Mouse (Mus musculus) kidney, postnatal 25 days (tissue): ENCODE results near the gene Txlnb.
"Not testable (repeated sequence)": the region's sequence is repeated elsewhere in the genome, so short reads cannot be mapped to it uniquely, and the experiment has no call there.

Experiments
- DNase-seq, 2 experiments: peaks; one replicate each; pipeline ENCODE4 v3.0.0; 2021; ENCODE audit warnings: mixed read lengths in 2 of 2

Gene Txlnb

GRCm38 (mm10) chr10:17795767-17796631 lies at the start of gene Txlnb:
Gene Txlnb, plus strand, starts transcription at chr10:17796226.
- peak; percentile 61 to 72 for DNase-seq

DNA sequence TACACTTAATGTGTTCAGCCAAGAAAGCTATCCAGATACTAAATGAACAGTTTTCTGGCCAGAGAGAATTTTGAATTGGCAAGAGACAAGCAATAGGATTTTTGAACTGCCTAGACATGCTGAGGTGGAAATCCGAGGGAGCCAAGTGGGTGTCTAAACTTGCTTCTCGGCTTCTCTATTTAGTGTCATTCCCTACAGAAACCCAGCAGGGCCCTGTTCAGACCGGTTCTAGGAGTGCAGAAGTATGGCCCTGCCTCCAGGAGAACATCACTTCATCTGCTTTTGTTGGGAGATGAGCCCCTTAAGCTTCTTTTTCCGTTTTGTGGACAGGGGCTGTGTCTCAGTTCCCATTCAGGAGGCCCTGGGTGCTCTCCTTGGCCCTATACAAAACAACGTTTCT lies 43.5 kb upstream of the Txlnb start:
- no peak for DNase-seq

GRCm38 (mm10) chr10:17759772-17760171 lies 36.3 kb upstream of the Txlnb start:
- DNase-seq: no peak

DNA sequence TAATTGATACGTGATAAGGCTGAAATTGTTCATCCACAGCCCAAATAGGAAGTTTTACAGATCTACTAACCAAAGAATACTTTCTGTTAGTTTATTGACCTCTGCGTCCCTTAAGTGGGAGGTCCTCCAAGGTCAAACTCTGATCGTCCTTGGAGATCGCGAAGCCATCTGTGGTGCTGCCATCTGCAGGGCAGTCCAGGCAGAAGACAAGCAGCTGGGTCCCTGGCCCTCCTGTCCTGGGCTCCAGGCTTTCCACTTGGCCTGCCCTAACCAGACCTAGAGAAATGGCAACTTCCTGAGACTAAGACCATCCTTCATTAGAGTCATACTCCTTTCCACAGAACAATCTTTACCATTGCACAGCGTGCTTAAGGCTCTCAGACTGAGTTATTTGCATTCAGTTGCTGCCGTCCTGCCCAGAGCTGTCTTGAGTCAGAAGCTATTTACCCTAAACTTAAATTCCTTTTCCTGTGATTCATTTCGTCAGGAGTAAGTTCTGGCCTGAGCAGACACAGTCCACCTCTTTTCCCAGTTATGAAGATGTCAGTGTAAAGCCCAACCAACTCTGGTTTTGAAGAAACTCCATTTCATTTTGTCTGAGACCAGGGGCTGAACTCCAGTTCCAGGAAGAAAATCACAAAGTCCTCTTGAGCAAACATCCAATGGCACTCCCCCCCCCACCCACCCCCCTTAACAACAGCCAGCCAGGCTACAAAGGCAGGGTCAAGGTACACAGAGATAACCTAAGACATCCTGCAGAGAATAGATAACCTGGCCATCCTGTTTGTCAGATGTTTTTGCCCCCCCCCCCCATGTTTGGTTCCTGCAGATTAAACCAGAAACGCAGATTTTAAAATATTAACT lies 35.0 kb upstream of the Txlnb start:
- DNase-seq: no peak

GRCm38 (mm10) chr10:17761652-17762051 lies 34.4 kb upstream of the Txlnb start:
- no peak for DNase-seq

GRCm38 (mm10) chr10:17762946-17763345 lies 33.1 kb upstream of the Txlnb start:
- DNase-seq: no peak

DNA sequence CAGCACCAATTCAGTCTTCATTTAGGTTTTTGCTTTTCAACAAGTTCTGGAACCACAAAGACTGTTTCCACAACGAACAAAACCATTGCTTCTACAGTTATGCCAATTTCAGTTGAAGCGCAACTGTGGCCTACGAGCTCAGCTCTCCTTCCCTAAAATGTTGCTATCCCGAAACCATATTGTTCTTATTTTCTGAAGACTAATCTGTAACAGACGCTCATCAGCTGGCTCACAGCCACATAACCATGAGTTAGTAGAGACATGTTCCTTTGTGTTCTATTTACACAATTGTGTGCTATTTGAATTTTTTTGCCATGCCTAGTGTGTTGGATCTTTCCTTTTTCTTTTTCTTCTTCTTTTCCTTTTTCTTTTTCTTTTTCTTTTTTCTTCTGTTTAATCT lies 26.2 kb upstream of the Txlnb start:
- no peak for DNase-seq

- DNase-seq: no peak
These were observed 23.7 kb upstream of the Txlnb start for GRCm38 (mm10) chr10:17772364-17772763.

- no peak for DNase-seq
These were observed 21.7 kb upstream of the Txlnb start for GRCm38 (mm10) chr10:17774366-17774765.

GRCm38 (mm10) chr10:17775079-17775478 lies 20.9 kb upstream of the Txlnb start:
- no peak for DNase-seq

DNA sequence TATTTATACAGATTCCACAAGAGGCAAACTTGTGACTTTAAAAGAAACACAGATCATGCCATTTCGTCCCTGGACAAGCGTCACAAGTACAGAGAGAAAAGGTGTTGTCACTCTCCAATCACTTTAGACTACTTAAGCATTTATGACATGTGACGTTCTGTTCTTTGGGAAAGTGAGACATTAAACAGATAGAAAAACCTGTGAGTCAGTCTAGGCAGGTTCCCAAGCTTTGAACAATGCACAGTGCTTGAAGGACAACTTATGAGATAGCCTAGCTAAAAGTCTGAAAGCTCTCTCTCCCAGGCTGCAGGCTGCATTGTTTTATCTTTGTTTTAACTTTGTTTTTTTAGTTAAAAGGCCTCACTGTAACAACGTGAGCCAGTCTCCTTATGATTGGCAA lies 19.3 kb upstream of the Txlnb start:
- not testable (repeated sequence) for DNase-seq

DNA sequence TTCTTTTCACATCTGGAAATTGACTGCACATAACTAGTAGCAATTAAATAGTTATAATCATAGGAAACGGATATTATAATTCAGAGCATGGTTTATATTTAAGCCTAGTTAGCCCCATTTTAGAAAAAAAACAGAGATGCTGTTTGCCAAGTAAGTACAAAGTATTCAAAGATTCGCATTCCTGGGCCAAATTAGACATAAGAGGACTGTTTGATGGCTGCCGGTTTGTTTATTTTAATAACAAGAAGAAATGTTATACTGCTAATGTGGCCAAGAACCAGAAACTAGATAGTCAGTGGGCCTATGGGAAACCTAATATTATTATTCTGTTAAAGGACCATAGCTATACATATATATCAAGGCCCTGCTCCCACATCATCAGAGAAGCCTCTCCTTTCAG lies 9.3 kb upstream of the Txlnb start:
- no peak for DNase-seq

DNA sequence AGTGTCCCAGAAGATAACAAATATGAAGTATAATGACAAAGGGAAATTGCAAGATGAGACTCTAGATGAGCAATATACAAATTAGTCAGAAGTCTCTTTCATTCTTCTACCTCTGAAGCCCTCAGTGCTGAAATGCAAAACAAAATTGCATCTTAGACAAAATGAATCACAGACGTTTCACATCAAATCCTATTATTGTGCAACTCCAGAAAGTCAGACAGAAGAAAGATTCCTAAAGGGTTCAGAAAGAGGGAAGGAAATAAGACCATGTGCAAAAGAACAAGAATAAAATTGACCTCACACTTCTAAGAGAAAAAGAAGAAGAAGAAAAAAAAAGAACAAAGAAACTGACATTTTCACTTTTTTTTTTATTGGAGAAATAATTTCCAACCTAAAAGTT lies 8.1 kb upstream of the Txlnb start:
- no peak for DNase-seq

DNA sequence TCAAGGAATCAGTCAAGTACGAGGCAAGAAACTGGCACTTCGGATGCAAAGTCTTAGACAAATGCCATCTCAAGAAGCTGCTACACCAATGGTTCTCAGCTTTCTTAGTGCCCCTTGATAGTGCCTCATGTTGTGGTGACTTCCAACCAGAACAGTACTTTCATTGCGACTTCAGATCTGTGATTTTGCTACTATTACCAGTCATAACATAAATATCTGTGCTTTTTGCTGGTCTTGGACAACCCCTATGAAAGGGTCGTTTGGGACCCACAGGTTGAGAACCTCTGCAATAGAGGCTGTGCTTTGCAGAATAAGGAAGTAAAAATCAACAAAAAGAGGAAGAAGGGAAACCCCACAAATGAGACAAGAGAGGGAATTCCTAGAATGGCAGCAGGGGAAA lies 7.7 kb upstream of the Txlnb start:
- no peak for DNase-seq

GRCm38 (mm10) chr10:17793926-17794325 lies 2.1 kb upstream of the Txlnb start:
- DNase-seq: no peak

- DNase-seq: no peak
These were observed 1.6 kb upstream of the Txlnb start for GRCm38 (mm10) chr10:17794443-17794842.

GRCm38 (mm10) chr10:17795227-17795626 lies 799 bp upstream of the Txlnb start:
- DNase-seq: no peak

GRCm38 (mm10) chr10:17796846-17797631 lies 1.0 kb downstream of the Txlnb start:
- DNase-seq: no peak

- DNase-seq: no peak
These were observed 1.7 kb downstream of the Txlnb start for GRCm38 (mm10) chr10:17797681-17798080.

DNA sequence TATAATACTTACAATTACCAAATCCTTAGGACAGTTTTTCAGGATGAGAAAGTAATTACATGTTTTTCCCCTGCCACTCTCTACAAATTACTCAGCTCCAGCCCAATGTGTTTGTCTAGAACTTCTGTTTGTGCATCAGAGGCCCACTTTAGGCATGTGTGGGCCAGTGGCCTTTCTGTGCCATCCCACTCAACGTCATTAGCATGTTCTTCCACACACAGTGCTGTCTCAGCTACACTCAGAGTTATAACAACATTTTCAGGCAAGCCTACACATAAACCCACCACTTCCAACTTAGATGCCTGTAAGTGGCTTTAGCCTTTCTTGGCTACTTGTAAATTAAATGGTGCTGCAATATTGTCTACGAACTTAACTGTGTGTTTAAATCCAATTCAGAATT lies 5.8 kb downstream of the Txlnb start:
- no peak for DNase-seq

- no peak for DNase-seq
These were observed 12.5 kb downstream of the Txlnb start for GRCm38 (mm10) chr10:17808526-17808925.

GRCm38 (mm10) chr10:17815052-17815451 lies 19.0 kb downstream of the Txlnb start:
- no peak for DNase-seq

GRCm38 (mm10) chr10:17820422-17820821 lies 24.4 kb downstream of the Txlnb start:
- not testable (repeated sequence) for DNase-seq
